Comparison of ENCODE assay signal across 8 mouse cellular contexts in the genomic region with DNA sequence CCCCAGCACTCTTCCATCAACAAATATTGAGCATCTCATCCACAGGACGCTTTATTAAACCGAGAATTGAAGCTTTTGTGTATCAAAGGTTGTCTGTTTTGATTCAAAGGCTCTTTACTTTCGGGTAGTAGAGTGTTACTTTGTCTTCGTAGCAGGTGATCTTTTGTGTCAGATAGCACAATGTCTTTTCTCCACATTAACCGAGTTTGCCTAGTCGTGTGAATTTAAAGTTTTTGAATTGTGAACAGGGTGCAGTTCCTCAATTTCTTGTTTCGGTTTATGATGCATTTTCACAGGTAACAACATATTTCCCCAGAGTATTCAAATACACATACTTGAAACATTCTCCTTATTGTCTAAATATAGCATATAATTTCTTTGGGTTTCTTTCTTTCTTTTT. TPM values are rescaled to one million over a fixed set of nuclear protein-coding genes. Genes with fewer than 3 reads are reported as not detected.
DNase-seq lines count a peak whose midpoint lies in the region; ATAC-seq lines count a peak whose summit lies in the region.

No protein-coding gene starts in this region.

- H3K4me2 ChIP-seq in kidney, embryonic 16.5 days (replicated peaks; ENCODE audit: low read depth, low read length), result peak overlapping the region; percentile 78
- peak overlapping the region; percentile 54 for H3K4me2 ChIP-seq in midbrain, embryonic 12.5 days (replicated peaks)

- peaks cover 6% of the 10 kb centered on the region; the same call in 1 of the 2 replicates for H3K36me3 ChIP-seq in kidney, embryonic 16.5 days (ENCODE audit: insufficient read depth, low read length)
- H3K36me3 ChIP-seq in hindbrain, embryonic 10.5 days, result peaks cover 23% of the 10 kb centered on the region
- H3K36me3 ChIP-seq in midbrain, embryonic 12.5 days, result 0 out of 2 replicates have a peak, but pooled peaks cover 4% of the 10 kb centered on the region

- no peak for DNase-seq in kidney, adult 9 months
- DNase-seq in Muller cell, postnatal 12 days (ENCODE audit: inconsistent ontology term), result peak; percentile 11
- DNase-seq in hindbrain, embryonic 10.5 days (ENCODE audit: low spot score), result no peak
- DNase-seq in adrenal gland, adult 18-20 months (ENCODE audit: low spot score in 2 of 2), result no peak
- no peak for DNase-seq in spleen, postnatal 14 days (ENCODE audit: low spot score in 2 of 2)
- DNase-seq in kidney, postnatal 14 days, result no peak

- H3K4me1 ChIP-seq in kidney, embryonic 16.5 days (ENCODE audit: insufficient read depth, low read length), result peaks cover 14% of the 10 kb centered on the region
- H3K4me1 ChIP-seq in hindbrain, embryonic 10.5 days (replicated peaks), result peaks cover 21% of the 10 kb centered on the region
- H3K4me1 ChIP-seq in midbrain, embryonic 12.5 days, result peaks cover 6% of the 10 kb centered on the region

- peak overlapping the region; percentile 66 for H3K9ac ChIP-seq in kidney, embryonic 16.5 days (replicated peaks; ENCODE audit: low read length)
- peak overlapping the region; percentile 98 for H3K9ac ChIP-seq in midbrain, embryonic 12.5 days (replicated peaks)

- WGBS in kidney, embryonic 16.5 days, result 8% methylated on average over 7 of the region's 7 CpGs
- WGBS in hindbrain, embryonic 10.5 days, result 13% methylated on average over 7 of the region's 7 CpGs
- 8% methylated on average over 7 of the region's 7 CpGs for WGBS in midbrain, embryonic 12.5 days

- ATAC-seq in kidney, embryonic 16.5 days (ENCODE audit: low FRiP score, low TSS enrichment), result no peak
- ATAC-seq in midbrain, embryonic 12.5 days (ENCODE audit: low FRiP score, low read depth), result no peak

- H3K4me3 ChIP-seq in kidney, embryonic 16.5 days (ENCODE audit: low read length), result peak overlapping the region; percentile 89
- peak overlapping the region; percentile 74 for H3K4me3 ChIP-seq in hindbrain, embryonic 10.5 days
- H3K4me3 ChIP-seq in midbrain, embryonic 12.5 days, result peak overlapping the region; percentile 82

- H3K27ac ChIP-seq in kidney, embryonic 16.5 days (ENCODE audit: low read length), result no peak overlapping the region
- H3K27ac ChIP-seq in hindbrain, embryonic 10.5 days, result peak overlapping the region; percentile 98
- H3K27ac ChIP-seq in midbrain, embryonic 12.5 days (replicated peaks), result no peak overlapping the region

- no peaks in the 10 kb centered on the region for H3K27me3 ChIP-seq in kidney, embryonic 16.5 days (ENCODE audit: insufficient read depth, low read length)
- no peaks in the 10 kb centered on the region for H3K27me3 ChIP-seq in hindbrain, embryonic 10.5 days (ENCODE audit: insufficient read depth, poor library complexity, severe bottlenecking)
- H3K27me3 ChIP-seq in midbrain, embryonic 12.5 days, result no peaks in the 10 kb centered on the region

- H3K9me3 ChIP-seq in kidney, embryonic 16.5 days (ENCODE audit: low read length), result no peaks in the 10 kb centered on the region
- H3K9me3 ChIP-seq in hindbrain, embryonic 10.5 days, result 0 out of 2 replicates have a peak, but pooled peaks cover 2% of the 10 kb centered on the region
- H3K9me3 ChIP-seq in midbrain, embryonic 12.5 days, result no peaks in the 10 kb centered on the region

RNA-seq across cellular contexts. Expression of gene Peli1, which starts 1.5 kb away (rescaled TPM):
- 41.4 and 43.5 TPM in 2 replicates for polyA plus RNA-seq in kidney, embryonic 16.5 days (2015; fragmentation: Nextera tagmentation; extraction: Ambion mirVana)
- 66.9 and 75.9 TPM in 2 replicates for polyA plus RNA-seq in hindbrain, embryonic 10.5 days (2016; fragmentation: Nextera tagmentation; extraction: Ambion mirVana)
- polyA plus RNA-seq in midbrain, embryonic 12.5 days (2016; fragmentation: Nextera tagmentation; extraction: Ambion mirVana), result 106 and 112 TPM in 2 replicates
- total RNA-seq in adrenal gland, adult 18-20 months (2021), result 10 to 100 TPM; 16.1 to 18.3 TPM
